Mouse (Mus musculus): ENCODE measurements around the gene 4430402I18Rik.

GRCm38 (mm10) chr19:28852001-28852400, 115.6 kb downstream of the 4430402I18Rik start:
- TF ChIP-seq CTCF (IDR thresholded peaks at IDR 0.05; ENCODE audit: borderline replicate concordance, control insufficient read depth, extremely low read depth, insufficient read depth, low read length, poor library complexity) = no peak
- no peak for TF ChIP-seq POLR2A (IDR thresholded peaks at IDR 0.05; ENCODE audit: control insufficient read depth, extremely low read depth, insufficient read depth, low read length, poor library complexity)

Data from thymus, adult 2 months (tissue).